Mouse (Mus musculus): ENCODE data around the gene Ralgapa1. TPM values are rescaled to one million over a fixed set of nuclear protein-coding genes. Genes with fewer than 3 reads are reported as not detected.
A peak's percentile ranks its signal among the peaks of the same experiment; 100 is the strongest.

Ralgapa1 gene
- total and polyA plus RNA-seq, 3 experiments, result 14.1 to 111 (median 29.7) TPM

DNA sequence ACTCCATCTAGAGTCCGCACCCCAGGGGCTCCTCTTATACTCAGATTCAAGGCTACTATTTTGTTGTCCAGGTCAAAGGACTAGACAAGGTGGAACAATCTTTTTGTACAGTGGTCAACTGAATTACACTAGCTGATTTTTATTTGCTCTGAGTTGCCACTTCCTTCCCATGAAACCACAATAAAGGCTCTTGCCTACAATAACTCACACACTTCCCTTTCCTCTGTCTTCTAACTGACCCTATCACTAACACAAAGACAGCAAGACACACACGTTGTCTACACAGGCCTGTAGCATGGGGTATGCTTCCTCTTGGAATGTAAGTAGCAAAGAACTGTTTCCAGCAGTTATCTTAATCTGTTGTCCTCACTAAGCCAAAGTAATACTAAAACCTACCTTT lies 35.7 kb downstream of the Ralgapa1 start:
- no peak overlapping the region for H3K4me3 ChIP-seq (ENCODE audit: control insufficient read depth in 1 of 2, insufficient read depth in 1 of 2, low read depth in 2 of 2, low read length in 2 of 2)
- H3K4me1 ChIP-seq (ENCODE audit: control insufficient read depth in 1 of 2, insufficient read depth in 2 of 2, low read length in 2 of 2), result peaks cover 6 to 8% of the 10 kb centered on the region in 2 experiments
- H3K9ac ChIP-seq (ENCODE audit: control insufficient read depth, low read depth, low read length, poor library complexity, severe bottlenecking), result no peak overlapping the region
- no peak overlapping the region for H3K27ac ChIP-seq (ENCODE audit: control insufficient read depth, low read depth, low read length)
- peak; percentile 38 for DNase-seq (ENCODE audit: low read depth, low spot score)
- H3K36me3 ChIP-seq (ENCODE audit: control insufficient read depth in 1 of 2, insufficient read depth in 2 of 2, low read length in 2 of 2), result peaks cover 8 to 19% of the 10 kb centered on the region in 2 experiments
- no peak for TF ChIP-seq TCF12 (IDR thresholded peaks at IDR 0.05; ENCODE audit: low read depth, low read length)
- H3K79me2 ChIP-seq (ENCODE audit: control insufficient read depth, insufficient read depth, low read length, poor library complexity), result no peaks in the 10 kb centered on the region
- no peaks in the 10 kb centered on the region for H3K9me3 ChIP-seq (replicated peaks; ENCODE audit: insufficient read depth, low read length)
- no peaks in the 10 kb centered on the region for H3K27me3 ChIP-seq (ENCODE audit: control insufficient read depth in 1 of 2, insufficient read depth in 2 of 2, low read length in 2 of 2)

DNA sequence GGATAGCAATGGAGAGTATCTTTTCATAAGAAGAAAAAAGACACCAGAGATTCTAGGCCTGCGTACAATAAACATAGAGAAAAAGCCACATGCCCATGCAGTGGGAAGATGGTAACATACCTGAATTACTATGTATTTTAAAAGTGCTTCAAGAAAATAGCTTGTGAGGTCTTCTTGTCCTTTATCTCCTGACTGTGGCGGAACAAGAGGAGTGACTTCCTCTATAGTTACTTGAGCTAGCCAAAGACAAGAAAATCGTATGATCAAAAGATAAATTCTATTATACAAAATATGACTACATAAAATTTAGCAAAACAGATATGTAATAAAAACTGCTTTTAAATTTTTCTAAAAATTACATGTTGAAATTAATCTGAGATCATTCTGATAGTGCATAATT lies 38.3 kb downstream of the Ralgapa1 start:
- no peak overlapping the region for H3K27ac ChIP-seq (ENCODE audit: control insufficient read depth, low read depth, low read length)
- H3K9me3 ChIP-seq (replicated peaks; ENCODE audit: insufficient read depth, low read length), result no peaks in the 10 kb centered on the region
- H3K79me2 ChIP-seq (ENCODE audit: control insufficient read depth, insufficient read depth, low read length, poor library complexity), result no peaks in the 10 kb centered on the region
- TF ChIP-seq TAL1 (IDR thresholded peaks at IDR 0.05; ENCODE audit: low read length) (no peak), EP300 (IDR thresholded peaks at IDR 0.05; ENCODE audit: low read depth in 1 of 2, low read length in 2 of 2) (peak in 1 of 2 experiments; percentile 53; a peak in 2 of 4 replicates), BHLHE40 (IDR thresholded peaks at IDR 0.05; ENCODE audit: borderline replicate concordance, low read depth, low read length) (no peak), SMC3 (IDR thresholded peaks at IDR 0.05; ENCODE audit: low read depth, low read length) (no peak), CHD2 (IDR thresholded peaks at IDR 0.05; ENCODE audit: low read length) (no peak), POLR2A (IDR thresholded peaks at IDR 0.05; ENCODE audit: control insufficient read depth in 1 of 2, insufficient read depth in 1 of 2, low read depth in 1 of 2, low read length in 2 of 2, poor library complexity in 1 of 2) (no peak), GABPA (IDR thresholded peaks at IDR 0.05; ENCODE audit: low read depth, low read length) (no peak), RCOR1 (IDR thresholded peaks at IDR 0.05; ENCODE audit: low read depth, low read length) (no peak), RAD21 (IDR thresholded peaks at IDR 0.05; ENCODE audit: low read depth, low read length) (no peak), GATA1 (IDR thresholded peaks at IDR 0.05; ENCODE audit: low read depth, low read length) (peak; percentile 69), SIN3A (IDR thresholded peaks at IDR 0.05; ENCODE audit: low read length) (no peak), ZC3H11A (IDR thresholded peaks at IDR 0.05; ENCODE audit: low read depth, low read length) (no peak), ZNF384 (IDR thresholded peaks at IDR 0.05; ENCODE audit: low read depth, low read length) (no peak), KAT2A (conservative IDR thresholded peaks at IDR 0.05; ENCODE audit: low read depth, low read length) (no peak)
- no peaks in the 10 kb centered on the region for H3K27me3 ChIP-seq (ENCODE audit: control insufficient read depth in 1 of 2, insufficient read depth in 2 of 2, low read length in 2 of 2)
- peaks cover 8 to 9% of the 10 kb centered on the region in 2 experiments for H3K4me1 ChIP-seq (ENCODE audit: control insufficient read depth in 1 of 2, insufficient read depth in 2 of 2, low read length in 2 of 2)
- no peak overlapping the region for H3K9ac ChIP-seq (ENCODE audit: control insufficient read depth, low read depth, low read length, poor library complexity, severe bottlenecking)
- H3K4me3 ChIP-seq (ENCODE audit: control insufficient read depth in 1 of 2, insufficient read depth in 1 of 2, low read depth in 2 of 2, low read length in 2 of 2), result no peak overlapping the region
- DNase-seq (ENCODE audit: low read depth, low spot score), result peak; percentile 56
- peaks cover 6 to 24% of the 10 kb centered on the region in 2 experiments for H3K36me3 ChIP-seq (ENCODE audit: control insufficient read depth in 1 of 2, insufficient read depth in 2 of 2, low read length in 2 of 2)

DNA sequence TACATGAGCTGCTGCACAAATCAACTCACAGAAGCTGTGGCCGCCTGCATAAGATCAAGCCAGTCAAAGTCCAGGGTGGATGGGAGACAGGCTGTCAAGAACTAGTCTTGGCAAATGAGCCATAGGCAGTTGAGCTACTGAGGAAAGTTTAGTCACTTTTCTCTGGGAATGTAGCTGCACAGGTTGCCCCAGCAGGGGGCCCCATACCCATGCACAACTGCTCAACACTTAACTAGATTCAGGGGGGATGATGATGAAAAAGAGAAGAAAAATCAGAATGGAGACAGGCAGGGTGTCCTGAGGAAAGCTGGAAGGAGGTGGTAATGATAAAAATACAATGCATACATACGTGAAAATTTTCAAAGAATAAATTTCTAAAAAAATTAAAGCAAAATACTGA lies 42.7 kb downstream of the Ralgapa1 start:
- H3K27me3 ChIP-seq (ENCODE audit: control insufficient read depth in 1 of 2, insufficient read depth in 2 of 2, low read length in 2 of 2), result no peaks in the 10 kb centered on the region
- no peak overlapping the region for H3K9ac ChIP-seq (ENCODE audit: control insufficient read depth, low read depth, low read length, poor library complexity, severe bottlenecking)
- DNase-seq (ENCODE audit: low read depth, low spot score), result peak; percentile 41
- no peak overlapping the region for H3K4me3 ChIP-seq (ENCODE audit: control insufficient read depth in 1 of 2, insufficient read depth in 1 of 2, low read depth in 2 of 2, low read length in 2 of 2)
- H3K9me3 ChIP-seq (replicated peaks; ENCODE audit: insufficient read depth, low read length), result no peaks in the 10 kb centered on the region
- H3K27ac ChIP-seq (ENCODE audit: control insufficient read depth, low read depth, low read length), result no peak overlapping the region
- peaks cover 19 to 23% of the 10 kb centered on the region in 2 experiments for H3K36me3 ChIP-seq (ENCODE audit: control insufficient read depth in 1 of 2, insufficient read depth in 2 of 2, low read length in 2 of 2)
- H3K4me1 ChIP-seq (ENCODE audit: control insufficient read depth in 1 of 2, insufficient read depth in 2 of 2, low read length in 2 of 2), result peaks cover 12% of the 10 kb centered on the region in 2 experiments
- H3K79me2 ChIP-seq (ENCODE audit: control insufficient read depth, insufficient read depth, low read length, poor library complexity), result no peaks in the 10 kb centered on the region
- TF ChIP-seq SMC3 (IDR thresholded peaks at IDR 0.05; ENCODE audit: low read depth, low read length) (peak; percentile 42; the same call in 1 of the 2 replicates), RAD21 (IDR thresholded peaks at IDR 0.05; ENCODE audit: low read depth, low read length) (peak; percentile 47), ZC3H11A (IDR thresholded peaks at IDR 0.05; ENCODE audit: low read depth, low read length) (no peak), POLR2AphosphoS2 (IDR thresholded peaks at IDR 0.05; ENCODE audit: low read length) (no peak), USF1 (IDR thresholded peaks at IDR 0.05; ENCODE audit: low read depth, low read length) (no peak), CTCF (IDR thresholded peaks at IDR 0.05 in 2 of 3, conservative IDR thresholded peaks at IDR 0.05 in 1 of 3; ENCODE audit: control insufficient read depth in 1 of 3, insufficient read depth in 1 of 3, low read depth in 2 of 3, low read length in 3 of 3, poor library complexity in 1 of 3, severe bottlenecking in 1 of 3) (peak; percentile 53 to 63 (median 62))
